Mouse (Mus musculus): Measurements from ENCODE around the gene Thap4. TPM values are rescaled to one million over a fixed set of nuclear protein-coding genes. Genes with fewer than 3 reads are reported as not detected.

Thap4 gene
- polyA plus RNA-seq, 1 experiment from 2014 or later = 43.0 TPM

GRCm38 (mm10) chr1:93691786-93692357, 62.8 kb downstream of the Thap4 start:
- H3K4me3 ChIP-seq (ENCODE audit: low read depth, low read length) = no peak overlapping the region
- no peaks in the 10 kb centered on the region for H3K27me3 ChIP-seq (ENCODE audit: control insufficient read depth, insufficient read depth, low read length)
- no peaks in the 10 kb centered on the region for H3K9me3 ChIP-seq (ENCODE audit: control insufficient read depth, low read length)
- no peak overlapping the region for H3K9ac ChIP-seq (replicated peaks; ENCODE audit: low read depth, low read length)
- H3K36me3 ChIP-seq (ENCODE audit: control insufficient read depth, insufficient read depth, low read length) = no peaks in the 10 kb centered on the region
- no peak overlapping the region for H3K27ac ChIP-seq (ENCODE audit: low read depth, low read length)
- WGBS = 72% methylated on average over 10 of the region's 10 CpGs
- no peak for ATAC-seq (ENCODE audit: low read depth)
- H3K4me2 ChIP-seq (ENCODE audit: low read depth, low read length) = no peak overlapping the region
- 0 out of 2 replicates have a peak, but pooled peaks cover 5% of the 10 kb centered on the region for H3K4me1 ChIP-seq (ENCODE audit: control insufficient read depth, insufficient read depth, low read length)

- no peak for ATAC-seq (ENCODE audit: low read depth)
- Histone ChIP-seq H3K9ac (replicated peaks; ENCODE audit: low read depth, low read length) (no peak overlapping the region), H3K4me1 (ENCODE audit: control insufficient read depth, insufficient read depth, low read length) (0 out of 2 replicates have a peak, but pooled peaks cover 5% of the 10 kb centered on the region), H3K4me2 (ENCODE audit: low read depth, low read length) (no peak overlapping the region), H3K36me3 (ENCODE audit: control insufficient read depth, insufficient read depth, low read length) (no peaks in the 10 kb centered on the region), H3K9me3 (ENCODE audit: control insufficient read depth, low read length) (no peaks in the 10 kb centered on the region), H3K27ac (ENCODE audit: low read depth, low read length) (no peak overlapping the region), H3K4me3 (ENCODE audit: low read depth, low read length) (no peak overlapping the region), H3K27me3 (ENCODE audit: control insufficient read depth, insufficient read depth, low read length) (no peaks in the 10 kb centered on the region)
- WGBS = 91% methylated on average over 8 of the region's 8 CpGs
These were observed 63.6 kb downstream of the Thap4 start for GRCm38 (mm10) chr1:93691106-93691505.

- Histone ChIP-seq H3K4me1 (ENCODE audit: control insufficient read depth, insufficient read depth, low read length) (0 out of 2 replicates have a peak, but pooled peaks cover 5% of the 10 kb centered on the region), H3K4me2 (ENCODE audit: low read depth, low read length) (no peak overlapping the region), H3K27ac (ENCODE audit: low read depth, low read length) (no peak overlapping the region), H3K9me3 (ENCODE audit: control insufficient read depth, low read length) (no peaks in the 10 kb centered on the region), H3K27me3 (ENCODE audit: control insufficient read depth, insufficient read depth, low read length) (no peaks in the 10 kb centered on the region), H3K36me3 (ENCODE audit: control insufficient read depth, insufficient read depth, low read length) (no peaks in the 10 kb centered on the region), H3K9ac (replicated peaks; ENCODE audit: low read depth, low read length) (no peak overlapping the region), H3K4me3 (ENCODE audit: low read depth, low read length) (no peak overlapping the region)
- 86% methylated on average over 7 of the region's 7 CpGs for WGBS
- no peak for ATAC-seq (ENCODE audit: low read depth)
These were observed 64.7 kb downstream of the Thap4 start for GRCm38 (mm10) chr1:93689901-93690496.

- Histone ChIP-seq H3K27me3 (ENCODE audit: control insufficient read depth, insufficient read depth, low read length) (no peaks in the 10 kb centered on the region), H3K4me1 (ENCODE audit: control insufficient read depth, insufficient read depth, low read length) (0 out of 2 replicates have a peak, but pooled peaks cover 5% of the 10 kb centered on the region), H3K27ac (ENCODE audit: low read depth, low read length) (no peak overlapping the region), H3K36me3 (ENCODE audit: control insufficient read depth, insufficient read depth, low read length) (no peaks in the 10 kb centered on the region), H3K9ac (replicated peaks; ENCODE audit: low read depth, low read length) (no peak overlapping the region), H3K4me3 (ENCODE audit: low read depth, low read length) (no peak overlapping the region), H3K9me3 (ENCODE audit: control insufficient read depth, low read length) (no peaks in the 10 kb centered on the region), H3K4me2 (ENCODE audit: low read depth, low read length) (no peak overlapping the region)
- 78% methylated on average over 8 of the region's 8 CpGs for WGBS
- ATAC-seq (ENCODE audit: low read depth) = no peak
These were observed 66.5 kb downstream of the Thap4 start for GRCm38 (mm10) chr1:93688154-93688553.

GRCm38 (mm10) chr1:93686961-93687320, 67.7 kb downstream of the Thap4 start:
- peak overlapping the region; percentile 76 for H3K4me2 ChIP-seq (ENCODE audit: low read depth, low read length)
- H3K9ac ChIP-seq (replicated peaks; ENCODE audit: low read depth, low read length) = peak overlapping the region; percentile 67
- no peaks in the 10 kb centered on the region for H3K9me3 ChIP-seq (ENCODE audit: control insufficient read depth, low read length)
- H3K27ac ChIP-seq (ENCODE audit: low read depth, low read length) = peak overlapping the region; percentile 72
- WGBS = 23% methylated on average over 3 of the region's 3 CpGs
- no peaks in the 10 kb centered on the region for H3K36me3 ChIP-seq (ENCODE audit: control insufficient read depth, insufficient read depth, low read length)
- H3K27me3 ChIP-seq (ENCODE audit: control insufficient read depth, insufficient read depth, low read length) = no peaks in the 10 kb centered on the region
- H3K4me1 ChIP-seq (ENCODE audit: control insufficient read depth, insufficient read depth, low read length) = 0 out of 2 replicates have a peak, but pooled peaks cover 5% of the 10 kb centered on the region
- peak overlapping the region; percentile 56 for H3K4me3 ChIP-seq (ENCODE audit: low read depth, low read length)
- ATAC-seq (ENCODE audit: low read depth) = no peak

GRCm38 (mm10) chr1:93686245-93686960, 68.3 kb downstream of the Thap4 start:
- peak; percentile 92 for ATAC-seq (ENCODE audit: low read depth)
- peak overlapping the region; percentile 76 for H3K4me2 ChIP-seq (ENCODE audit: low read depth, low read length)
- peak overlapping the region; percentile 67 for H3K9ac ChIP-seq (replicated peaks; ENCODE audit: low read depth, low read length)
- 0 out of 2 replicates have a peak, but pooled peaks cover 5% of the 10 kb centered on the region for H3K4me1 ChIP-seq (ENCODE audit: control insufficient read depth, insufficient read depth, low read length)
- no peaks in the 10 kb centered on the region for H3K9me3 ChIP-seq (ENCODE audit: control insufficient read depth, low read length)
- peak overlapping the region; percentile 72 for H3K27ac ChIP-seq (ENCODE audit: low read depth, low read length)
- no peaks in the 10 kb centered on the region for H3K36me3 ChIP-seq (ENCODE audit: control insufficient read depth, insufficient read depth, low read length)
- H3K27me3 ChIP-seq (ENCODE audit: control insufficient read depth, insufficient read depth, low read length) = no peaks in the 10 kb centered on the region
- H3K4me3 ChIP-seq (ENCODE audit: low read depth, low read length) = peak overlapping the region; percentile 56
- WGBS = under 1% methylated on average over 46 of the region's 51 CpGs

- under 1% methylated on average over 76 of the region's 78 CpGs for WGBS
- Histone ChIP-seq H3K9me3 (ENCODE audit: control insufficient read depth, low read length) (no peaks in the 10 kb centered on the region), H3K36me3 (ENCODE audit: control insufficient read depth, insufficient read depth, low read length) (no peaks in the 10 kb centered on the region), H3K9ac (replicated peaks; ENCODE audit: low read depth, low read length) (peak within 1 kb of the TSS; percentile 67), H3K4me3 (ENCODE audit: low read depth, low read length) (peak within 1 kb of the TSS; percentile 56), H3K27ac (ENCODE audit: low read depth, low read length) (peak within 1 kb of the TSS; percentile 72), H3K4me2 (ENCODE audit: low read depth, low read length) (peak within 1 kb of the TSS; percentile 76), H3K4me1 (ENCODE audit: control insufficient read depth, insufficient read depth, low read length) (0 out of 2 replicates have a peak, but pooled peaks cover 5% of the 10 kb centered on the region), H3K27me3 (ENCODE audit: control insufficient read depth, insufficient read depth, low read length) (no peaks in the 10 kb centered on the region)
- peak; percentile 64 for ATAC-seq (ENCODE audit: low read depth)
These were observed 69.0 kb downstream of the Thap4 start, which contains the start of gene Bok for GRCm38 (mm10) chr1:93685401-93686244. Gene Bok (plus strand): TSS chr1:93685660.

GRCm38 (mm10) chr1:93679889-93680568, 74.6 kb downstream of the Thap4 start:
- WGBS = 74% methylated on average over 7 of the region's 7 CpGs

More at GRCm38 (mm10) chr1:93679889-93680568, 74.6 kb downstream of the Thap4 start:
- H3K9me3 ChIP-seq (ENCODE audit: control insufficient read depth, low read length) = no peaks in the 10 kb centered on the region
- no peaks in the 10 kb centered on the region for H3K4me1 ChIP-seq (ENCODE audit: control insufficient read depth, insufficient read depth, low read length)
- ATAC-seq (ENCODE audit: low read depth) = no peak
- H3K4me2 ChIP-seq (ENCODE audit: low read depth, low read length) = no peak overlapping the region
- no peak overlapping the region for H3K4me3 ChIP-seq (ENCODE audit: low read depth, low read length)
- no peak overlapping the region for H3K9ac ChIP-seq (replicated peaks; ENCODE audit: low read depth, low read length)
- H3K27me3 ChIP-seq (ENCODE audit: control insufficient read depth, insufficient read depth, low read length) = no peaks in the 10 kb centered on the region
- H3K36me3 ChIP-seq (ENCODE audit: control insufficient read depth, insufficient read depth, low read length) = no peaks in the 10 kb centered on the region
- H3K27ac ChIP-seq (ENCODE audit: low read depth, low read length) = no peak overlapping the region

Measured in neural tube, embryonic 14.5 days (tissue).